Mouse (Mus musculus) left cerebral cortex, postnatal 10 days (tissue): ENCODE results near the gene Gls. TPM values are rescaled to one million over a fixed set of nuclear protein-coding genes. Genes with fewer than 3 reads are reported as not detected.
A peak's percentile ranks its signal among the peaks of the same experiment; 100 is the strongest.

Experiments
- DNase-seq, 2 experiments: peaks; one replicate each; pipeline ENCODE4 v3.0.0; 2021 to 2022; ENCODE audit warnings: low spot score in 2 of 2, mixed read lengths in 1 of 2; ENCODE audit errors: extremely low spot score in 1 of 2
- intact Hi-C: fragments of 180-260 bp; cut with DNase I; formaldehyde crosslinking; loops from one replicate; pipeline ENCODE4 v1.15.1; 2025
- total RNA-seq, 2 experiments: library from RNA; stranded (reverse); gene quantifications; 2 replicates each; pipeline ENCODE4 v1.2.3; 2021

The Gls gene
- total RNA-seq, 2 experiments from 2014 or later = 289 to 297 TPM

- intact Hi-C loops = no loop called here
Observed at GRCm38 (mm10) chr1:52252447-52252846, 19.4 kb upstream of the Gls start.

DNA sequence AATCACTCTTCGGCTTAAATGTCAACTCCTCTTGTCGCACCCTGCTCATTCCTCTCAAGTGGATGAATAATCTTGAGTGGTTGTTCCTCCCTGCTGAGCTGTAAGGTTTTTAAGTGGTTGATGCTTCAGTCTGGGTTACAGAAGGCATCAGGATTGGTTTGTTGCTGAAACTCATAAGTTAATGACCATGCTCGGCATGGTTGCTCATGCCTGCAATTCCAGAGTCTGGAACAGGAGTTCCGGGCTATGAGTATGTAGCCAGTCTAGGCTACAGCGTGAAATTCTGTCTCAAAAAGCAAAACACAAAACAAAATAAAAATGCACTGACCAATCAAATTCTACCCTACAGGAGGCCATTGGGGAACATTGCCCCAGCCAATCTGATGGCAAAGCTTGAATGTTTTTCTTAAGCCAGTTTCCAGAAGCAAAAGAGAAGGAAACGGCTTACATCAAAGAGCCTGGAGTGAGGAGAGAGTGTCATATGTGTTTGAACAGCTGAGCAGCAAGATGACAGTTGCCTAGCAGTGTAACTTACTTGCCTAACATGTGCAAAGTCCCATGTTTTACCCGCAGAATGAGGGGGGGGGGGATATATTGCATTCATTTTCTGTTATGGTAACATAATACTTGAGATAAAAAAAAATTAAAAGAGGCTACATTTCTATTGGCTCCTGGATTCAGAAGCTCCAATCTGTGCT, 18.2 kb upstream of the Gls start:
- intact Hi-C loops = no loop called here
- DNase-seq = no peak

More at GRCm38 (mm10) chr1:52252447-52252846, 19.4 kb upstream of the Gls start:
- no peak for DNase-seq

DNA sequence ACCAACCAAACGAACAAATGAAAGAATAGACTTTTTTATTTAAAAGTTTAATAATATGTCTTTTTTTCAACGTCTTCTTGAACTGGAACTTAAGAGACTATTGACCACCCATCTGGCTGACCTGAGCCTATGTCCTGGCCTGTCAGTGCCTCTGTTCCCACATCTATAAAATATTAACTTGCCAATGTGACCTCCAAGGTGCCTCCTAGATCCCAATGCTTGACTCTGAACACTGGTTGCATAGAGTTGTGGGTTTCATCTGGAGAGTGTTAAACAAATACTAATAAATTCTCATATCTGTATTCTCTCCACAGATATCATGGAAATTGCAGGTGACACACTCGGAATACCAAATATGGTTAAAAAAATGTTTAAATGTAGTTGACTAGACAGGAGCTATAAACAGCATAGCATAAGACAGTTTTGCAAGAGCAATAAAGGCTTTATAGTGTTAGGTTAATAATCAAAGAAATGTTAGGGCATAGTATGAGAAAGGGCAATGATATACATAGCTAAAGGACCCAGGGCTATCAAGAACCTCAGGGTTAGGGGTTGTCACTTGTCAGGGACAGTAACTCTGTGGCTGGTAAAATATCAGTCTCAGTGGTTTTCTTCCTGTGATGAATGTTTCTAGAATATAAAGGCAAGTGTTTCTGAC, 16.0 kb upstream of the Gls start:
- no peak for DNase-seq
- intact Hi-C loops = no loop called here

DNA sequence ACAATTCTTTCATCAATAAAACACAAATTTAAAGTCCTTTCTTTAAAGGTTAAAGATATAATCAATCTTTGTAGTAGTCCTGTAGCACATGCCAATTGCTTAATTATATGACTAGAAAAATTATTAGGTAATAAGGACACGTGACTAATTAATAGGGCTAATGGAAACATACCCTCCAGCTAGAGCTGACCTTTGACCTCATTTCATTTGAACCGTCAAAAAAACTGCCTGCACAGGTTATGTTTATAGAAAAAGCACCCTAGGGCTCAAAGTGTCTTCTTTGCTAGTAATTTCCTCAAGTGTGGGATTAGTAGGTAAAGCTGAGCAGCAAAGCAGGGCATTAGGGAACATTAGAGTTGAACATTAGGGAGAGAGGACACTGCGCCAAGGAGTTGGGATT, 9.2 kb upstream of the Gls start:
- no peak for DNase-seq
- intact Hi-C loops = no loop called here

GRCm38 (mm10) chr1:52232766-52233140, 279 bp downstream of the Gls start:
- DNase-seq = no peak
- intact Hi-C loops = no loop called here

DNA sequence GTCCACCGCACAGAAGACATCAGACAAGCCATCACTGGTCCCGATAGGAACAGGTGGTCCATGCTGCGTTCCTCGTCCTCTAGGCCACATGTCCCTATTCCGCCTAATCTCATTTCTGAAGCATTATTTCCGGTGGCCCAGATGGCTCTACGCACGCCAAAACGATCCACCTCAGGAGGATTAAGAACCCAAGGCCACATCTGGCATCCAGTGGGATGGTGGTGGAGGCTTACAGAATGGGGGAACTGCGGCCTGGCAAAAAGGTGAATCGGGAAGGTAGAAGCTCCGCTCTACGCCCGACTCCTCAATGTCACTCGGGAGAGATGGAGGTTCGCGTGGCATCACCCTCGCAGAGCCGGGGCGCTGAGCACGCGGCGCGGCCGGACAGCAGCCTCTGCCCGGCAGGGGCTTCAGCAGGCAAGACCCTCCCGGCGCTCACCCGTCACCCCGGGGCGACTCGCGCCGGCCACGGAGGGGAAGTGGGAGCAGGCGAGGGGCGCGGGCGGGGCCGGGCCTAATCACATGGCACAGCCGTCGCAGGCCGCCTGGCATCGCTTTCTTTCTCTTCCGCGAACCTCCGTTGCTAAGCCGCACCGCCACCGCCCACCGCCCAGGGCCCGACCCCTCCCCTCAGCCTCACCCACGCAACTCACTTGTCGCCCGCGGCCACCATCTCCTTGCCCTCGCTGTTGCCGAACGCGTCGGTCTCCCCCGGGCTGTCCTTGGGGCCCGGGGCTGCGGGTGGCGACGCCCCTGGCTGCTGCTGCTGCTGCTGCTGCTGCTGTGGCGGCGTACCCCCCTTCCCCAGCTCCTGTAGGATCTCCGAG, 880 bp downstream of the Gls start:
- peak; percentile 41 to 84 for DNase-seq
- intact Hi-C loops = no loop called here

DNA sequence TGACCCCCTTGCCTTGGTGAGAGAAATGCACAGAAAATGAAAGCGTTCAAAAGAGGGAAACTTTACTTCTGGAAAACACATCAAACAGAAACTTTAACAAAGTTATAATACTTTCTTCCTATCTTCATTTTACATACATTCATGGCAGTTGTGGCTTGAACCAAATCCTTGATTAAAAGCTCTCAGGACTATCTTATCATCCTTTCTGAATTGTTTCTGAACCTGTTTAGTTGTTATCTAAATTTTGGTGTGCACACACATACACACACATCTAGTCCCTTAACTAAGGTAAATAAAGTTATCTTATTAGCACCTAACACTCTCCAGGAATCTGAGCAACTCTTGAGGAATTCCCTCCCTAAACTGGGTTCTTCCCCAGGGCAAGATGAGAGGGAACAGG, 2.6 kb downstream of the Gls start:
- intact Hi-C loops = no loop called here
- DNase-seq = no peak

DNA sequence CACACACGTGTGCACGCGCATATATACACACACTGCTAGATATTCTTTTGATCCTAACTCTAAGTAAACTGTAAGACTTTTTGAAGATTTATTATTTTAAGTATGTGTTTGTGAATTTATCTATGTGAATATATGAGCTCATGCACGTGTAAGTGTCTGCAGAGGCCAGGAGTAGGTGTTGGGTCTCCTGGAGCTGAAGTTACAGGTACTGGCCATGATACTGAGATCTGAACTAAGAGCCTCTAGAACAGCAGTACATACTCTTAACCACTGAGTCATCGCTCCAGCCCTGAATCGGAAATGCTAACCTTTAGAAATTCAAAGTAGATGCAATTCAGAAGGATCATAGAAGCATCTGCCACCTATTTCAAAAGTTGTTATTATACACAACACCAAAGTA, 4.9 kb downstream of the Gls start:
- intact Hi-C loops = no loop called here
- no peak for DNase-seq

GRCm38 (mm10) chr1:52226416-52226815, 6.6 kb downstream of the Gls start:
- intact Hi-C loops = no loop called here
- DNase-seq = no peak

DNA sequence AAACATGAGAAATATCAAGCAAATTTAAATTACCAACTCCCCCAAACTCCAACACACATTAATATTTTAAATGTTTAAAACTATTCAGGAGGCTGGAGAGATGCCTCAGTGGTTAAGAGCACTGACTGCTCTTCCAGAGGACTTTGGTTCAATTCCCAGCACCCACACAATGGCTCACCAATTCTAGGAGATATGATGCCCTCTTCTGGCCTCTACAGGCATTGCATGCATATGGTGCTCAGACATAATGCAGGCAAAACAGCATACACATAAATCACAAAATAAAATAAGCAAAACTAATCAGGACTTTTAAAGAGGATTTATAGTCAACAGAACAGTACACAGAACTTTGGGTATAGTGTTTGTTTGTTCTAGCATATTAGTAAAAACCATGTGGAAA, 16.3 kb downstream of the Gls start:
- DNase-seq = no peak
- intact Hi-C loops = no loop called here

GRCm38 (mm10) chr1:52182992-52183391, 50.0 kb downstream of the Gls start:
- DNase-seq = no peak
- intact Hi-C loops = no loop called here

GRCm38 (mm10) chr1:52181994-52182393, 51.0 kb downstream of the Gls start:
- no peak for DNase-seq
- intact Hi-C loops = no loop called here

- intact Hi-C loops = no loop called here
- DNase-seq = no peak
Observed at GRCm38 (mm10) chr1:52179939-52180568, 53.0 kb downstream of the Gls start.

- no peak for DNase-seq
- intact Hi-C loops = no loop called here
Observed at GRCm38 (mm10) chr1:52176999-52177398, 56.0 kb downstream of the Gls start.

DNA sequence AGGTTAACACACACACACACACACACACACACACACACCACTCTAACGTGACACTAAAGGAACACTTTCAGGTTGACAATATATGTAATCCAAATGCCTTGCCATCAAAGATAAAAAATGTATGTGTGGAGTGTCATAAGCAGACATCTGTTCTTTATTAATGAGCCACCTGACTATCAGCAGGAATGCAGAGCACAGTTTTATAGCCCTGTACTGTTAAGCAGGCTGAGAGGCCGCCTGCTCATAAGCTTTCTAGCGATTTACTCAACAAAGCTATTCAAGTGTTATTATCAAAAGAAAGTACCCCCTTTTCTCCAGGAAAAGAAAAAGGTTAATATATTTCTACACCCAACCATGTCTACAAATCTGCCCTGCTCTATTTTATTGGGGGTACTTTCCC, 57.0 kb downstream of the Gls start:
- DNase-seq = no peak
- intact Hi-C loops = no loop called here

GRCm38 (mm10) chr1:52175321-52175720, 57.7 kb downstream of the Gls start:
- DNase-seq = no peak
- intact Hi-C loops = no loop called here

GRCm38 (mm10) chr1:52171271-52171670, 61.8 kb downstream of the Gls start:
- intact Hi-C loops = no loop called here
- no peak for DNase-seq

- no peak for DNase-seq
Observed at GRCm38 (mm10) chr1:52170747-52171146, 62.3 kb downstream of the Gls start.

GRCm38 (mm10) chr1:52170057-52170456, 63.0 kb downstream of the Gls start:
- no peak for DNase-seq
- intact Hi-C loops = no loop called here

More at GRCm38 (mm10) chr1:52170747-52171146, 62.3 kb downstream of the Gls start:
- intact Hi-C loops = no loop called here
